Mouse (Mus musculus): ENCODE data around the gene Dazap2. TPM values are rescaled to one million over a fixed set of nuclear protein-coding genes. Genes with fewer than 3 reads are reported as not detected.

The Dazap2 gene
- total and polyA plus RNA-seq, 2 experiments from 2014 or later, result 141 to 164 TPM

DNA sequence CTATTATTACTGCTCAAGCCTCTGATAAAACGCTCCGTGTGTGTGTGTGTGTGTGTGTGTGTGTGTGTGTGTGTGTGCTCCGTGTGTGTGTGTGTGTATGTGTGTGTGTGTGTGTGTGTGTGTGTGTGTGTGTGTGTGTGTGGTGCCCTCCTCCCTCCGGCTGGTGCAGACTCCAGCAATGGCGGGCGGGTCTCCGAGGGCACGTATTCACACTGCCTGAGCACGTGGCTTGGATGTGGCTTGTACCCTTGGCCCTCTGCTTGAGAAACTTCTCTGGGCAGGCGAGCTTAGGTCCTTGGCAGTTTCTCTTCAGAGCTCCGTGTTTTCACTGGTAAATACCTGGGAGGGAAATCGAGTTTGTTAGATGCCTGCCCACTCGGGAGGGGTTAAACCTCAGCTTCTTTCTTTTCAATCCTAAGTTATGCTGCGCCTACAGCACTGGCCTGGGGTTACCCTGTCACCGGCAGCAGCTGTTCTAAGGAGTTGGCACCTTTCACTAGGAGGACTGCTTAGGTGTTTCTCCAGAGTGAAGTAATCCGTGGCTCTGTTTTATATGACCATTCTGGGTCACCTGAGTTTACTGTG lies 26.2 kb downstream of the Dazap2 start:
- H3K27ac ChIP-seq, result no peak overlapping the region
- H3K36me3 ChIP-seq (ENCODE audit: insufficient read depth, low read length), result no peaks in the 10 kb centered on the region
- DNase-seq (ENCODE audit: low spot score) (no peak), ATAC-seq (no peak)
- H3K27me3 ChIP-seq (ENCODE audit: insufficient read depth, low read length), result peaks cover 20% of the 10 kb centered on the region
- no peaks in the 10 kb centered on the region for H3K9me3 ChIP-seq (ENCODE audit: low read length)
- WGBS, result 61% methylated on average over 15 of the region's 16 CpGs
- H3K4me2 ChIP-seq (ENCODE audit: low read depth, low read length), result no peak overlapping the region
- 0 out of 2 replicates have a peak, but pooled peaks cover 3% of the 10 kb centered on the region for H3K4me1 ChIP-seq (ENCODE audit: insufficient read depth, low read length)
- no peak overlapping the region for H3K4me3 ChIP-seq (ENCODE audit: low read length)
- TF ChIP-seq CTCF (IDR thresholded peaks at IDR 0.05; ENCODE audit: low read depth), result no peak
- H3K9ac ChIP-seq (replicated peaks; ENCODE audit: low read length), result no peak overlapping the region

DNA sequence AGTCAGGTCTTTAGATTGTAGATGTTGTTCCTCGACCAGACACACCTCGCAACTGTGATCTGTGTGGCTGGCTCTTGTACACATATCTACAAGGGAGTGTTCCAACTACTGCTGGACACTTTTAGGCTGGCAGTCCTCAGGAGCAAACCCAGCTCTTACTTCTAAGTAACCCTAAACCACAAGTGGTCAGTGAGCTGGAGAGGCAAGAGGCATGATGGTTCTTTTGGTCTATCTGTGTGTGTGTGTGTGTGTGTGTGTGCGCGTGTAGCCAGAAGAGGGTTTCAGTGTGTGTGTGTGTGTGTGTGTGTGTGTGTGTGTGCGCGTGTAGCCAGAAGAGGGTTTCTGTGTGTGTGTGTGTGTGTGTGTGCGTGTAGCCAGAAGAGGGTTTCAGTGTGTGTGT lies 27.3 kb downstream of the Dazap2 start:
- WGBS, result 97% methylated on average over 7 of the region's 7 CpGs
- H3K9me3 ChIP-seq (ENCODE audit: low read length), result no peaks in the 10 kb centered on the region
- peaks cover 9% of the 10 kb centered on the region for H3K27me3 ChIP-seq (ENCODE audit: insufficient read depth, low read length)
- H3K27ac ChIP-seq, result no peak overlapping the region
- no peaks in the 10 kb centered on the region for H3K36me3 ChIP-seq (ENCODE audit: insufficient read depth, low read length)
- no peak overlapping the region for H3K4me2 ChIP-seq (ENCODE audit: low read depth, low read length)
- no peak for TF ChIP-seq CTCF (IDR thresholded peaks at IDR 0.05; ENCODE audit: low read depth)
- DNase-seq (ENCODE audit: low spot score), result no peak
- no peak overlapping the region for H3K9ac ChIP-seq (replicated peaks; ENCODE audit: low read length)
- no peak overlapping the region for H3K4me3 ChIP-seq (ENCODE audit: low read length)
- ATAC-seq, result no peak
- no peaks in the 10 kb centered on the region for H3K4me1 ChIP-seq (ENCODE audit: insufficient read depth, low read length)

DNA sequence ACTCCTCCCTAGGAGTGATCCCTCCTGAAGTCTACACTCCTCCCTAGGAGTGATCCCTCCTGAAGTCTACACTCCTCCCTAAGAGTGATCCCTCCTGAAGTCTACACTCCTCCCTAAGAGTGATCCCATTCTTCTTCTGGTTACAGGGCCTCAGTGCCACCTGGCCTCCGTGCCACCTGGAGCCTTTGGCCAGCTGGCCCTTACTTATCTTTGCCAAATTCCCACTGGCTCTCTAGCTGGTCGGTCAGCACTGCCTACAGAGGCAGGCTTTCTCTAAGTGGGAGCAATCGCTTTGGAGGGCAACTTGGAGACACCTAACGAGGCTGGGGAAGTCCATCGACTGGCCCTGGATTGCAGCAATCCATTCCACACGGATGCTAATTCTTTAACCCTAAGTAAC lies 31.0 kb downstream of the Dazap2 start:
- Histone ChIP-seq H3K4me3 (ENCODE audit: low read length) (no peak overlapping the region), H3K27ac (no peak overlapping the region), H3K4me1 (ENCODE audit: insufficient read depth, low read length) (no peaks in the 10 kb centered on the region), H3K9ac (replicated peaks; ENCODE audit: low read length) (no peak overlapping the region), H3K9me3 (ENCODE audit: low read length) (no peaks in the 10 kb centered on the region), H3K4me2 (ENCODE audit: low read depth, low read length) (no peak overlapping the region), H3K27me3 (ENCODE audit: insufficient read depth, low read length) (no peaks in the 10 kb centered on the region), H3K36me3 (ENCODE audit: insufficient read depth, low read length) (no peaks in the 10 kb centered on the region)
- ATAC-seq (no peak), DNase-seq (ENCODE audit: low spot score) (no peak)
- TF ChIP-seq CTCF (IDR thresholded peaks at IDR 0.05; ENCODE audit: low read depth), result no peak
- WGBS, result 81% methylated on average over 6 of the region's 6 CpGs

DNA sequence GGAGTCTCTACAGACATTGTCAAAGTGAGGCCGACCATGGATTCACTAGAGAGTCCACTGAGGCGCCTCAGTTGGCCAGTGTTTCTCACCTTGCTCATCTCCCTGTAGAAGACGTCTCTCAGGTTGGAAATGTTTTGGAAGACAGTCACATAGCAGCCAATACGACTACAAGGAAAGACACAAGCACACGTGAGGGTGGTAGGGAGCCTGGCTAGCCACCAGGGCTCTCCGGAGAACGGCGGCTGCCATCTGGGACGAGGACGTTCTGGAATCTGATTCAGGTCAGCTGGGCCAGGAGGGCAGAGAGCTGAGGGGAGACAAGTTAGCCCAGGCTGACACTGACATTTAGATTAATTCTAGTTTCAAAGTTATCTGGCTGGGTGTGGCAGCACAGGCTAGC lies 35.0 kb downstream of the Dazap2 start:
- no peaks in the 10 kb centered on the region for H3K27me3 ChIP-seq (ENCODE audit: insufficient read depth, low read length)
- DNase-seq (ENCODE audit: low spot score), result no peak
- no peaks in the 10 kb centered on the region for H3K4me1 ChIP-seq (ENCODE audit: insufficient read depth, low read length)
- WGBS, result 83% methylated on average over 10 of the region's 10 CpGs
- no peak for ATAC-seq
- H3K4me3 ChIP-seq (ENCODE audit: low read length), result no peak overlapping the region
- H3K27ac ChIP-seq, result no peak overlapping the region
- no peaks in the 10 kb centered on the region for H3K36me3 ChIP-seq (ENCODE audit: insufficient read depth, low read length)
- TF ChIP-seq CTCF (IDR thresholded peaks at IDR 0.05; ENCODE audit: low read depth), result no peak
- H3K9ac ChIP-seq (replicated peaks; ENCODE audit: low read length), result no peak overlapping the region
- H3K9me3 ChIP-seq (ENCODE audit: low read length), result no peaks in the 10 kb centered on the region
- H3K4me2 ChIP-seq (ENCODE audit: low read depth, low read length), result no peak overlapping the region

DNA sequence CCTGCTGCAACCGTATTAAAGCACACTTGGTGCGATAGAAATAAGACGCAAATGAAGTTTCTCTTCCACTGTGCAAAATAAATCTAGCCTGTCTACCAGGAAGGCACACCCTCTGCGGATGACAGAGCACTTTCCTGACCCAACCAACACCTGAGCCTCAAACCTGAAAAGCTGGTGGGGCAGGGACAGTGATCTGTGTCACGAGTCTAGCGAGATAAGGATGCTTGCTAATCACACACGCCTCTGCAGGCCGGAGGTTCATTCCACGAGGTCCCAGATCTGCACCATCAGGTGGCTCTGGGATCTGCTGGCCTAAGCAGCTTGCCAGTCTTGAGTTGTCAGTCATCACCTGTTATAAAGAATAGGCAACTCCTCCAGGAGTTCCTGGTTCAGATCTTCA lies 36.5 kb downstream of the Dazap2 start:
- no peak overlapping the region for H3K4me2 ChIP-seq (ENCODE audit: low read depth, low read length)
- ATAC-seq, result no peak
- no peak overlapping the region for H3K27ac ChIP-seq
- no peak overlapping the region for H3K4me3 ChIP-seq (ENCODE audit: low read length)
- no peaks in the 10 kb centered on the region for H3K36me3 ChIP-seq (ENCODE audit: insufficient read depth, low read length)
- no peaks in the 10 kb centered on the region for H3K4me1 ChIP-seq (ENCODE audit: insufficient read depth, low read length)
- WGBS, result 85% methylated on average over 9 of the region's 9 CpGs
- no peaks in the 10 kb centered on the region for H3K9me3 ChIP-seq (ENCODE audit: low read length)
- no peak for TF ChIP-seq CTCF (IDR thresholded peaks at IDR 0.05; ENCODE audit: low read depth)
- H3K27me3 ChIP-seq (ENCODE audit: insufficient read depth, low read length), result no peaks in the 10 kb centered on the region
- no peak for DNase-seq (ENCODE audit: low spot score)
- H3K9ac ChIP-seq (replicated peaks; ENCODE audit: low read length), result no peak overlapping the region

DNA sequence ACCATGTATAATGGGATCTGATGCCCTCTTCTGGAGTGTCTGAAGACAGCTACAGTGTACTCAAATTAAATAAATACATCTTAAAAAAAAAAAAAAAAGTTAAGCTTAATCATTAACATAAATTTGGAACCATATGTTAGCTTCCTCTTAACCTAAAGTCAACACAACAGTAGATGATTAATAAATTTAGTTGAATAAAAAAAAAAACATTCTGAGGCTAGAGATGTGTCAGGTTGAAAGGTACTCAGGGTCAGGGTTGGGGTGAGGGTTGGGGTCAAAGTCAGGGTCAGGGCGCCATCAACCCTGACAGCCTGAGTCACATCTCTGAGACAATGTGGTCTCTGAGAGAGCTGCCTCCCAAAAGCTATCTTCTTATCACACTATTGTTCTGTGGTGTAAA lies 39.1 kb downstream of the Dazap2 start:
- Histone ChIP-seq H3K27me3 (ENCODE audit: insufficient read depth, low read length) (no peaks in the 10 kb centered on the region), H3K4me1 (ENCODE audit: insufficient read depth, low read length) (no peaks in the 10 kb centered on the region), H3K9ac (replicated peaks; ENCODE audit: low read length) (no peak overlapping the region), H3K4me2 (ENCODE audit: low read depth, low read length) (no peak overlapping the region), H3K9me3 (ENCODE audit: low read length) (no peaks in the 10 kb centered on the region), H3K36me3 (ENCODE audit: insufficient read depth, low read length) (no peaks in the 10 kb centered on the region), H3K27ac (no peak overlapping the region), H3K4me3 (ENCODE audit: low read length) (no peak overlapping the region)
- 89% methylated on average over 1 of the region's 1 CpGs for WGBS
- ATAC-seq (no peak), DNase-seq (ENCODE audit: low spot score) (no peak)
- TF ChIP-seq CTCF (IDR thresholded peaks at IDR 0.05; ENCODE audit: low read depth), result no peak

DNA sequence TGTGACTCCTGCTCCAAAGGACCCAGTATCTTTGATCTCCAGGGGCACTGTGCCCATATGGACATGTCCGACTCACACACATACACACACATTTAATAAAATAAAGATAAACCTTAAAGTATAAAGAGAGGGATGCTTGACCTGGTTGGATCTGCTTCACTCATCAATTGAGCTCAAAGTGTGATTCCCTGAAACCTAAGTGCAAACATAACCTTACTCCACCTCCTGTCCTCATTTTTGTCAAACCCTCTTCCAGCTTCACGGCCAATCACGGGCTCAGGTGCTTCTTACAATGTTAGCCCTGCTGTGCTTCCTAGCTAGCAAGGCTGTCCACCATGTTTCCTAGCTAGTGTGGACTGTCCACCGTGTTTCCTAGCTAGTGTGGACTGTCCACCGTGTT lies 40.1 kb downstream of the Dazap2 start:
- no peak overlapping the region for H3K9ac ChIP-seq (replicated peaks; ENCODE audit: low read length)

More for the DNA sequence above, 40.1 kb downstream of the Dazap2 start:
- WGBS, result 84% methylated on average over 5 of the region's 5 CpGs
- H3K4me1 ChIP-seq (ENCODE audit: insufficient read depth, low read length), result no peaks in the 10 kb centered on the region
- no peak overlapping the region for H3K4me2 ChIP-seq (ENCODE audit: low read depth, low read length)
- H3K36me3 ChIP-seq (ENCODE audit: insufficient read depth, low read length), result no peaks in the 10 kb centered on the region
- no peak overlapping the region for H3K27ac ChIP-seq
- H3K4me3 ChIP-seq (ENCODE audit: low read length), result no peak overlapping the region
- DNase-seq (ENCODE audit: low spot score), result no peak
- no peak for TF ChIP-seq CTCF (IDR thresholded peaks at IDR 0.05; ENCODE audit: low read depth)
- ATAC-seq, result no peak
- no peaks in the 10 kb centered on the region for H3K27me3 ChIP-seq (ENCODE audit: insufficient read depth, low read length)
- no peaks in the 10 kb centered on the region for H3K9me3 ChIP-seq (ENCODE audit: low read length)
